Mouse (Mus musculus) kidney, embryonic 15.5 days (tissue): Measurements from ENCODE around the gene Ripor1. TPM values are rescaled to one million over a fixed set of nuclear protein-coding genes. Genes with fewer than 3 reads are reported as not detected.
A peak's percentile ranks its signal among the peaks of the same experiment; 100 is the strongest.
"Not testable (repeated sequence)": the region's sequence is repeated elsewhere in the genome, so short reads cannot be mapped to it uniquely, and the experiment has no call there.

Experiments used
- ATAC-seq: fragments of 200-750 bp; cut with Nextera tagmentation; replicated peaks from 2 replicates; pipeline ENCODE4 v1.8.0; 2017; ENCODE audit warnings: moderate TSS enrichment; ENCODE audit not compliant: low FRiP score
- H3K27ac ChIP-seq: fragments of 300-500 bp; sonication (generic); 2 replicates; pipeline ENCODE4 v1.5.1; 2015; ENCODE audit warnings: mild to moderate bottlenecking, inconsistent platforms
- H3K27me3 ChIP-seq: fragments of 300-500 bp; sonication (generic); 2 replicates; pipeline ENCODE4 v1.6.1; 2015; ENCODE audit warnings: inconsistent platforms
- H3K36me3 ChIP-seq: fragments of 300-500 bp; sonication (generic); 2 replicates; pipeline ENCODE4 v1.6.1; 2015; ENCODE audit warnings: inconsistent platforms
- H3K4me1 ChIP-seq: fragments of 300-500 bp; sonication (generic); 2 replicates; pipeline ENCODE4 v1.6.1; 2015; ENCODE audit warnings: inconsistent platforms
- H3K4me2 ChIP-seq: fragments of 300-500 bp; sonication (generic); 2 replicates; pipeline ENCODE4 v1.6.1; 2015; ENCODE audit warnings: moderate library complexity, mild to moderate bottlenecking, inconsistent platforms
- H3K4me3 ChIP-seq: fragments of 300-500 bp; sonication (generic); replicated peaks from 2 replicates; pipeline ENCODE4 v1.5.1; 2015; ENCODE audit warnings: mild to moderate bottlenecking, inconsistent platforms
- H3K9ac ChIP-seq: fragments of 300-500 bp; sonication (generic); 2 replicates; pipeline ENCODE4 v1.6.1; 2015; ENCODE audit warnings: mild to moderate bottlenecking, inconsistent platforms
- H3K9me3 ChIP-seq: fragments of 300-500 bp; sonication (generic); replicated peaks from 2 replicates; pipeline ENCODE4 v1.6.1; 2016; ENCODE audit warnings: inconsistent platforms
- WGBS: fragments of 180-500 bp; shearing (Covaris S2); methylation state at CpG from one replicate; pipeline ENCODE4 v1.1.7; 2015; ENCODE audit warnings: mixed read lengths; 5-methylcytosine and 5-hydroxymethylcytosine counted together
- polyA plus RNA-seq: library from polyadenylated mRNA; unstranded; fragments of >200 nt; fragmentation: Nextera tagmentation; extraction: Ambion mirVana; gene quantifications from 2 replicates; pipeline ENCODE4 v1.2.1, GENCODE M21; 2015

Gene Ripor1
- polyA plus RNA-seq = 33.3 and 39.5 TPM in 2 replicates

- Histone ChIP-seq H3K9ac (peak within 1 kb of the TSS; percentile 89), H3K4me2 (peak within 1 kb of the TSS; percentile 83), H3K4me3 (peak within 1 kb of the TSS; percentile 81), H3K4me1 (peaks cover 47% of the 10 kb centered on the region), H3K9me3 (no peaks in the 10 kb centered on the region), H3K36me3 (no peaks in the 10 kb centered on the region), H3K27me3 (no peaks in the 10 kb centered on the region), H3K27ac (peak within 1 kb of the TSS; percentile 95)
- 0% methylated on average over 41 of the region's 42 CpGs for WGBS
- peak; percentile 76 for ATAC-seq
Observed at GRCm38 (mm10) chr8:105604804-105605381, at the start of gene Ripor1. TSS of gene Ripor1 (plus strand) at chr8:105605255.

DNA sequence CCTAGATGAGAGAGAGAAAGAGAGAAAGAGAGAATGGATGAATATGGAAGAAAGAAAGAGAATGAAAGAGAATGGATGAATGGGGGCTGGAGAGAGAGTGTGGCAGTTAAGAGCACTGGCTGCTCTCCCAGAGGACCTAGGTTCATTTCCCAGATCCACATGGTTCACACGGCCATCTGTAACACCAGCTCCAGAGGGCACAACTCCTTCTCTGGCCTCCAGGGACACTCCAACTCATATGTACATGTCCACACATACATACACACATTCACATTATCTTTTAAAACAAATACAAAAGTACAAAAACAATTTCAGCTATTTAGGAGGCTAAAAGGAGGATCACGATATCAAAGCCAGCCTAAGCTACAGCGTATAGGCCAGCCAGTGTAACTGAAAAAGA is 42.2 kb upstream of the Ripor1 start:
- H3K27ac ChIP-seq = no peak overlapping the region
- no peaks in the 10 kb centered on the region for H3K9me3 ChIP-seq
- 86% methylated on average over 3 of the region's 3 CpGs for WGBS
- ATAC-seq = no peak
- H3K4me3 ChIP-seq = no peak overlapping the region
- H3K9ac ChIP-seq = no peak overlapping the region
- 0 out of 2 replicates have a peak, but pooled peaks cover 7% of the 10 kb centered on the region for H3K27me3 ChIP-seq
- peaks cover 25% of the 10 kb centered on the region for H3K4me1 ChIP-seq
- no peak overlapping the region for H3K4me2 ChIP-seq
- peaks cover 24% of the 10 kb centered on the region for H3K36me3 ChIP-seq

DNA sequence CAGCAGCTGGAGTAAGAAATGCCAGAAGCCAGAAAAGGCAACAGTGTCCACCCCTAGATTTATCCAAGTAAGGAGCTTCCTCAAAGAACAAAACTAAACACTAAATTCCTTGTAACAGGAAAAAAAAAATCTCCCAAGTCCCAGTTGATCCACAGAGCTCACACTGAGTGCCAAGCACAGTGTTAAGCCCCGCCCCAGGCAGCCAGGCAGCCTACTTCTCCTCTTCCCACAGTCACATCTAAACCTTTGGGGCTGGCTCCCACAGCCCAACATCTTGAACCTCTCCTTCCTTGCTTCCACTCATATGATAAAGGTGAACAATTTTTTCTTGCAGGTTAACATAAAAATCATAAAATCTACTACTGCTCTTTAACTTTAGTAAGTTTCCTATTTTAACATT is 41.2 kb upstream of the Ripor1 start:
- Histone ChIP-seq H3K4me3 (no peak overlapping the region), H3K36me3 (peaks cover 20% of the 10 kb centered on the region), H3K4me1 (peaks cover 25% of the 10 kb centered on the region), H3K9ac (0 out of 2 replicates have a peak overlapping the region, but pooled peaks have one; percentile 17), H3K9me3 (no peaks in the 10 kb centered on the region), H3K27me3 (0 out of 2 replicates have a peak, but pooled peaks cover 7% of the 10 kb centered on the region), H3K27ac (no peak overlapping the region), H3K4me2 (no peak overlapping the region)
- WGBS = 94% methylated on average over 1 of the region's 1 CpGs
- ATAC-seq = no peak

DNA sequence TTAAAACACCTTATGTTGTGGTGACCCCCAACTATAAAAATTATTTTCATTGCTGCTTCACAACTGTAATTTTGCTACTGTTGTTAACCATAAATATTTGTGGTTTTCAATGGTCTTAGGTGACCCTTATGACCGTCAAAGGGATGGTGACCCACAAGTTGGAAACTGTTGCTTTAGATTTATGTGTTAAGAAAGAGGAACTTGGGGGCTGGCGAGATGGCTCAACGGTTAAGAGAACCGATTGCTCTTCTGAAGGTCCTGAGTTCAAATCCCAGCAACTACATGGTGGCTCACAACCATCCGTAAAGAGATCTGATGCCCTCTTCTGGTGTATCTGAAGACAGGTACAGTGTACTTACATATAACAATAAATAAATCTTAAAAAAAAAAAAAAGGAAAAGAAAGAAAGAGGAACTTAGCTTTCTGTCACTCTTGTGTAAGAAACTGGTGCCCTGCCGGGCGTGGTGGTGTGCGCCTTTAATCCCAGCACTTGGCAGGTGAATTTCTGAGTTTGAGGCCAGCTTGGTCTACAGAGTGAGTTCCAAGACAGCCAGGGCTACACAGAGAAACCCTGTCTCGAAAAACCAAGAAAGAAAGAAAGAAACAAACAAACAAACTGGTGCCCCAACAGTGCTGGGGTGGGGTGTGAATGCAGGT is 40.4 kb upstream of the Ripor1 start:
- H3K27ac ChIP-seq, ATAC-seq, H3K27me3 ChIP-seq, H3K9me3 ChIP-seq: not testable (repeated sequence)
- WGBS = 85% methylated on average over 9 of the region's 9 CpGs
- Histone ChIP-seq H3K9ac (peak overlapping the region; percentile 89), H3K4me3 (peak overlapping the region; percentile 93), H3K4me1 (peaks cover 25% of the 10 kb centered on the region), H3K4me2 (peak overlapping the region; percentile 80), H3K36me3 (peaks cover 16% of the 10 kb centered on the region)

GRCm38 (mm10) chr8:105565401-105565881 is 39.6 kb upstream of the Ripor1 start:
- Histone ChIP-seq H3K4me3 (peak overlapping the region; percentile 93), H3K9me3 (no peaks in the 10 kb centered on the region), H3K4me2 (peak overlapping the region; percentile 80), H3K36me3 (peaks cover 13% of the 10 kb centered on the region), H3K9ac (peak overlapping the region; percentile 89), H3K27me3 (0 out of 2 replicates have a peak, but pooled peaks cover 7% of the 10 kb centered on the region), H3K27ac (peak overlapping the region; percentile 88), H3K4me1 (peaks cover 25% of the 10 kb centered on the region)
- under 1% methylated on average over 31 of the region's 31 CpGs for WGBS
- peak; percentile 80 for ATAC-seq

DNA sequence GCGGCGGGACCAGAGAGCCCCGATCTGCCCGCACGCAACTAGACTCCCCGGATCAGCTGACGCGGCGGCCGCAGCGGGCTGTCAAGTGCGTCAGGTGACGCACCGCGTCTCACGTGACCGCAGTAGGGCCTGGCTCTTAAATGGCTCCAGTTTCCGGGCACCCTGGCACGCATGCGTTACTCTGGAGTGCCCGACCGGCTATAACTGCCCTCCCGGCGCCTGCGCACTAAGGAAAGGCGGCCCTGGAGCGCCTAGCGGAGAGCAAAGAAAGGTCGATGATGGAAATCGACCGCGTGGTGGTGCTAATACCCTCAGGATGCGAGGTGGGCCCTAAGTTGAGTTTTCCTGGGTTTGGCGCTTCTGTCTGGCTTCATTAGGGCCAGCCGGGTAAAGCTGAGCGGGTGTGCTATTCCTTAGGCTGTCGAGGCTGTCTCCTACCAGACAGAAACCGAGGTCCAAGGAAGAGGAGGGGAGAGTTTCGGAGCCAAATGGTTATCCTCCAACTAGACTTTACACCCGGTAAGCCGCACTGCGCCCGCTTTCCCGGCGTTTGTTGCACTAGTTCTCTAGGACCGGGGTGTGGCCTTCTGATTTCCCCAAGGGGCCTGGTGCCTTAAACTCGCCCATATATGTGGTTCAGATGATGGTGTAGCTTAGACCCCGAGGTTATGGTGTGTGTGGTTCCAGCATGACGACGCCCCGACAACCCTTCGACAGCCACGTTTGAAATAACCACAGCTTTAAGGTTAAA is 38.9 kb upstream of the Ripor1 start, which contains the start of gene Atp6v0d1:
Gene Atp6v0d1, minus strand, starts transcription at position 96 of the 751 bp plus-strand sequence.
- Histone ChIP-seq H3K27me3 (0 out of 2 replicates have a peak, but pooled peaks cover 7% of the 10 kb centered on the region), H3K4me3 (peak within 1 kb of the TSS; percentile 93), H3K27ac (peak within 1 kb of the TSS; percentile 88), H3K36me3 (peaks cover 13% of the 10 kb centered on the region), H3K4me2 (peak within 1 kb of the TSS; percentile 80), H3K9me3 (no peaks in the 10 kb centered on the region), H3K9ac (peak within 1 kb of the TSS; percentile 89), H3K4me1 (peaks cover 25% of the 10 kb centered on the region)
- 2% methylated on average over 53 of the region's 53 CpGs for WGBS
- ATAC-seq = peak; percentile 99

- WGBS = 26% methylated on average over 27 of the region's 27 CpGs
- Histone ChIP-seq H3K4me2 (peak overlapping the region; percentile 80), H3K4me1 (peaks cover 25% of the 10 kb centered on the region), H3K9me3 (no peaks in the 10 kb centered on the region), H3K9ac (peak overlapping the region; percentile 51), H3K36me3 (peaks cover 12% of the 10 kb centered on the region), H3K27me3 (0 out of 2 replicates have a peak, but pooled peaks cover 7% of the 10 kb centered on the region), H3K27ac (no peak overlapping the region), H3K4me3 (peak overlapping the region; percentile 93)
- ATAC-seq = no peak
Observed at GRCm38 (mm10) chr8:105566703-105567595, 38.1 kb upstream of the Ripor1 start.

GRCm38 (mm10) chr8:105571810-105572209 is 33.2 kb upstream of the Ripor1 start:
- H3K4me2 ChIP-seq = no peak overlapping the region
- H3K27me3 ChIP-seq = 0 out of 2 replicates have a peak, but pooled peaks cover 7% of the 10 kb centered on the region
- ATAC-seq = no peak
- H3K4me3 ChIP-seq = no peak overlapping the region
- H3K27ac ChIP-seq = no peak overlapping the region
- H3K36me3 ChIP-seq = no peaks in the 10 kb centered on the region
- H3K9ac ChIP-seq = no peak overlapping the region
- WGBS = 87% methylated on average over 9 of the region's 9 CpGs
- no peaks in the 10 kb centered on the region for H3K9me3 ChIP-seq
- peaks cover 5% of the 10 kb centered on the region for H3K4me1 ChIP-seq

DNA sequence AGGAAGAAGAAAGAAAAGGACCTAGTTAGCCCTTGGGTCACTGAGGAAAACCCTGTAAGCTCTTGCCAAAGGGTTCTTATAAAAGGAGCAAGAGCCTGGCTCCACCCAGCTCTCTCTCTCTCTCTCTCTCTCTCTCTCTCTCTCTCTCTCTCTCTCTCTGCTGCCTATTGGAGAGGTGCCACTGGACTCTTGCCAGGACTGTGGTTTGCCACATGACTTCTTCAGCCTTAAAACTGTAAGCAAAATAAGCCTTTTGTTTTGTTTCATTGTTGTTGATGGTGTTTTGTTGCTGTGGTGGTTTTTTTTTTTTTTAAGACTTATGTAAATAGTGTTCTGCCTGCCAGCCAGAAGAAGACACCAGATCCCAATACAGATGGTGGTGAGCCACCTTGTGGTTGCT is 31.6 kb upstream of the Ripor1 start:
- H3K36me3 ChIP-seq = no peaks in the 10 kb centered on the region
- H3K27me3 ChIP-seq = no peaks in the 10 kb centered on the region
- no peak overlapping the region for H3K4me3 ChIP-seq
- no peak overlapping the region for H3K27ac ChIP-seq
- ATAC-seq = no peak
- no peak overlapping the region for H3K9ac ChIP-seq
- H3K4me1 ChIP-seq = no peaks in the 10 kb centered on the region
- H3K4me2 ChIP-seq = no peak overlapping the region
- no peaks in the 10 kb centered on the region for H3K9me3 ChIP-seq

- Histone ChIP-seq H3K27me3 (no peaks in the 10 kb centered on the region), H3K4me2 (no peak overlapping the region), H3K9ac (no peak overlapping the region), H3K27ac (no peak overlapping the region), H3K9me3 (no peaks in the 10 kb centered on the region), H3K36me3 (no peaks in the 10 kb centered on the region), H3K4me3 (no peak overlapping the region), H3K4me1 (no peaks in the 10 kb centered on the region)
- ATAC-seq = no peak
- WGBS = 46% methylated on average over 6 of the region's 6 CpGs
Observed at GRCm38 (mm10) chr8:105574741-105575140, 30.3 kb upstream of the Ripor1 start.

DNA sequence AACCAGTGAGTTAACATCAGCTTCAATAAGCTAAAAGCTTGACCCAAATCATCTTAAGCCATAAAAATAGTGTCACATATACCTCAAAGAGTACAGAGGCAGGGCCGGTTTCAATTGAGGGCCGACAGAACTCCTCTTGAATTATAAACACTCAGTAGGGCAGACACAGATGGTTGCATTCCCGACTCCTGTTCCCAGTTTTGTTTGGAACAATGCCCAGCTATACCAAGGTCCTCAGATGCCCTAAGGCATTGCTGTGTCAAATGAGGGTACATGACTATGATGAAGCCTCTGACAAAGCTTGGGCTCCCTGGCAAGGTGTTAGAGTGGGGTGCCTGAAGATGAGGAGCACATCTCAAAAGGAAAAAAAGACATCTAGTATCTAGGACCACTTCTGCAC is 29.5 kb upstream of the Ripor1 start:
- ATAC-seq = no peak
- Histone ChIP-seq H3K36me3 (no peaks in the 10 kb centered on the region), H3K27ac (no peak overlapping the region), H3K27me3 (no peaks in the 10 kb centered on the region), H3K4me2 (no peak overlapping the region), H3K4me1 (no peaks in the 10 kb centered on the region), H3K9ac (no peak overlapping the region), H3K4me3 (no peak overlapping the region), H3K9me3 (no peaks in the 10 kb centered on the region)
- 52% methylated on average over 3 of the region's 3 CpGs for WGBS
